Mouse (Mus musculus) hindbrain, embryonic 13.5 days (tissue): ENCODE measurements around the gene Ttc28. TPM values are rescaled to one million over a fixed set of nuclear protein-coding genes. Genes with fewer than 3 reads are reported as not detected.
A peak's percentile ranks its signal among the peaks of the same experiment; 100 is the strongest.

Source experiments
- ATAC-seq: fragments of 200-750 bp; cut with Nextera tagmentation; 2 replicates; pipeline ENCODE4 v1.8.0; 2017; ENCODE audit warnings: moderate TSS enrichment; ENCODE audit not compliant: low FRiP score
- H3K27ac ChIP-seq: fragments of 300-500 bp; sonication (generic); 2 replicates; pipeline ENCODE4 v1.5.1; 2015; ENCODE audit warnings: inconsistent platforms, mild to moderate bottlenecking, moderate library complexity
- H3K27me3 ChIP-seq: fragments of 300-500 bp; sonication (generic); 2 replicates; pipeline ENCODE4 v1.6.1; 2015; ENCODE audit warnings: mild to moderate bottlenecking, inconsistent platforms
- H3K36me3 ChIP-seq: fragments of 300-500 bp; sonication (generic); 2 replicates; pipeline ENCODE4 v1.6.1; 2015; ENCODE audit warnings: mild to moderate bottlenecking, inconsistent platforms
- H3K4me1 ChIP-seq: fragments of 300-500 bp; sonication (generic); replicated peaks from 2 replicates; pipeline ENCODE4 v1.6.1; 2015; ENCODE audit warnings: inconsistent platforms
- H3K4me2 ChIP-seq: fragments of 300-500 bp; sonication (generic); 2 replicates; pipeline ENCODE4 v1.6.1; 2015; ENCODE audit warnings: inconsistent platforms, mild to moderate bottlenecking, moderate library complexity
- H3K4me3 ChIP-seq: fragments of 300-500 bp; sonication (generic); 2 replicates; pipeline ENCODE4 v1.5.1; 2015; ENCODE audit warnings: mild to moderate bottlenecking, inconsistent platforms
- H3K9ac ChIP-seq: fragments of 300-500 bp; sonication (generic); 2 replicates; pipeline ENCODE4 v1.6.1; 2015; ENCODE audit warnings: mild to moderate bottlenecking, inconsistent platforms
- H3K9me3 ChIP-seq: fragments of 300-500 bp; sonication (generic); 2 replicates; pipeline ENCODE4 v1.6.1; 2016; ENCODE audit warnings: inconsistent platforms
- WGBS: fragments of 180-500 bp; shearing (Covaris S2); methylation state at CpG from one replicate; pipeline ENCODE4 v1.1.7; 2015; 5-methylcytosine and 5-hydroxymethylcytosine counted together
- polyA plus RNA-seq: library from polyadenylated mRNA; unstranded; fragments of >200 nt; fragmentation: Nextera tagmentation; extraction: Ambion mirVana; gene quantifications from 2 replicates; pipeline ENCODE4 v1.2.1, GENCODE M21; 2015

The Ttc28 gene
- polyA plus RNA-seq, 1 experiment from 2014 or later: 20.2 TPM

DNA sequence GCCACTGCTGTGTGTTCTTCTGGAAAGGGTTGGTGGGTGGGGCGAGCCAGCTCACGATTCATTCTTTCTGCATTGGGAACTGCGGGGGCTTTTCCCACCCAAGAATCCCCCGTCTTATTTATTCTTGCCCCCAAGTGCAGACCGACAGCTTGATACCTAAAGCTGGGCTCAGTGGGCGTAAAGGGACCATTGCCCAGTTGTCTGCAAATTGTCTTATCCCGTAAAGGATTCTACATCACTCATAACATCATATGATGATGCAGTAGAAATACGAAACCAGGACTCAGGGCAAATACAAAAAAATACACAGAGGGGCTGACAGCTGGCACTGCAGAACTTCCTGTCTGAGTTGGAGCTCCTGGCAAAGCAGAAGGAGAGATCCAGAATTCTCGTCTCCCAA, 336.6 kb downstream of the Ttc28 start:
- Histone ChIP-seq H3K27ac (peak overlapping the region; percentile 81), H3K27me3 (peaks cover 4% of the 10 kb centered on the region; the same call in 1 of the 2 replicates), H3K4me3 (no peak overlapping the region), H3K9ac (0 out of 2 replicates have a peak overlapping the region, but pooled peaks have one; percentile 46), H3K9me3 (no peaks in the 10 kb centered on the region), H3K4me2 (no peak overlapping the region), H3K36me3 (no peaks in the 10 kb centered on the region), H3K4me1 (peaks cover 80% of the 10 kb centered on the region)
- no peak for ATAC-seq
- WGBS: 86% methylated on average over 9 of the region's 9 CpGs

DNA sequence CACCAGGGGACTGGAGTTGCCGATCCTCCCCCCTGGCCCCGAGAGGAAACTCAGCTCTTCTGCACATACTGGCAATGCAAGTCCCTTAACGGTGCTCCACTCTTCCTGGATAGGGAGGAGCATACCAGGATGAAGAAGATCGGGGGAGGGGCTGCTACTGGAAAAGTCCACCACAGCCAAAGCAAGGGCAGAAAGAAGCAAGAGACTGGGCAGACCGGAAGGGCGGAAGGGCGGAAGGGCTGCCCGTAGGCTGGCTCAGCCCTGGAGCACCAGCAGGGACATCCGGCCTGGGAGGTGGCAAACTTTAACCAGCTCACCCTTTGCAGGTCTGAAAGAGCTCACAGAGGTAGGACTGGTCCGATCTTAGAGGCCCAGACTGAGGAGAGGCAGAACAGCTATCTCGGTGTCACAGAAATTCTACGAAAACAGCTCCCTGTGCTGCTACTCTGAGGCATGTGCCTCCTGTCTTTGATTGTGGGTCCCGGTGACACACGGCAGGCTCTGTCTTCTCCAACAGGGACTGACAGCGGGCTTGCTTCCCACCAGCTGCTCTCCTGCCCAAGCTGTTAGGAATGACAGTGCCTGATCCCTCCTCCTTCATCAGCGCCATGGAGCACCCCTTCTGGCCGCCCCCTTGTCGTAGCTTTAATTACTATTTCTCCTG, 338.0 kb downstream of the Ttc28 start:
- Histone ChIP-seq H3K36me3 (no peaks in the 10 kb centered on the region), H3K4me2 (no peak overlapping the region), H3K27me3 (no peaks in the 10 kb centered on the region), H3K4me1 (peaks cover 93% of the 10 kb centered on the region), H3K9me3 (no peaks in the 10 kb centered on the region), H3K9ac (peak overlapping the region; percentile 46), H3K27ac (peak overlapping the region; percentile 81), H3K4me3 (no peak overlapping the region)
- 59% methylated on average over 18 of the region's 18 CpGs for WGBS
- no peak for ATAC-seq

DNA sequence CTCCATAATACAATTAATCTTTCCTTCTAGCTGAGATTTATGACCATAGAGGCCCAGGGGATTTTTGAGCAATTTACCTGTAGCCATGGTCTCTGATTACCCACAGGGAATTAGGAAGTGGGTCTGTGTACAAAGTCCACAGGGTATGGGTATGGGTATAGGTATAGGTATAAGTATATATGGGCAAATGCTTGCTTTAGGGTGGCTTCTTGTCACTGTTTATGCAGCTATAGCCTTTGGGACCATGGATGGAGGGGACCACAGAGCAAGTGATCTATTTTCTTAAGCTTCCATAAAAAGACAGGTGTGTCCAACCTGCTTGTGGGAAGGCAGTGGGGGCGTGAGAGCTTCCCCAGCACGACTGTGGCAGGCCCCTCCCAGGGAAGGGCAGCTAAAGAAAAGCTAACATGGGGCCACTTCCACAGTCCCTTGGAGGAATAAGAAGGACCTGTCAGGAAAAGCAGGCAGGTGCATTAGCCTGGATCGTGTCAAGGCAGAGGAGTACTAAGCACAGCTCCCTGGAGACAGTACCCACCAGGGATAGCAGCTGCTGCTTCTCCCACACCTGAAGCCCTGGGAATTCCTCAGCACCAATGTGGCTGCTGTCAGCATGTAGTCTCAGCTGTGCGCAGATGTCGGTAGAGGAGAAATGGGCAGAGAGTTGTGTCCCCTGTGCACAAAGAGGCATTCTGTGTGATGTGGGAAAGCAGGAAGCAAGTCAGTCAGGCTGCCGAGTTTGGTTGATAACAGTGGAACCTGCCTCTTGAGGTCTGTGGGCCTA, 338.7 kb downstream of the Ttc28 start:
- WGBS: 59% methylated on average over 6 of the region's 6 CpGs
- Histone ChIP-seq H3K9me3 (no peaks in the 10 kb centered on the region), H3K4me1 (peaks cover 92% of the 10 kb centered on the region), H3K27ac (peak overlapping the region; percentile 81), H3K9ac (peak overlapping the region; percentile 46; the same call in 1 of the 2 replicates), H3K36me3 (peaks cover 4% of the 10 kb centered on the region), H3K4me2 (no peak overlapping the region), H3K27me3 (no peaks in the 10 kb centered on the region), H3K4me3 (no peak overlapping the region)
- no peak for ATAC-seq

DNA sequence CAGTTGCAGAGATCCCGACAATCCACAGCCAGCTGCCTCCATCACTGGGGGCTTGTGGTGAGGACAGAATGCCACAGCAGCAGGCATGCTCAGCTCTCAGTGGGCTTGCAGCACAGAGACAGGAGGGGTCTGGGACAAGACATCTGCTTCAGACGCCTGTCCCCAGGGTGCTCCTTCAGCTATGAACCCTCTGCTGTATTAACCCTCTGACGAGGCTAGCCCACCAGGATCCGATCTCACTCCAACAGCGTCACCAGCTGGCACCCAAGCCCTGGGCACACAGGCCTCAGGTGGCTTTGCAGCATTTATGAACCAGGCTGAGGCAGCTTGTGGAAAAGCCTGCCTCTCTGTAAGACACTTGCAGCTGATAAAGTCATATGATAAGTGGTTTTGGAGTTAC, 339.4 kb downstream of the Ttc28 start:
- Histone ChIP-seq H3K4me2 (no peak overlapping the region), H3K9me3 (no peaks in the 10 kb centered on the region), H3K9ac (no peak overlapping the region), H3K4me3 (no peak overlapping the region), H3K4me1 (peaks cover 88% of the 10 kb centered on the region), H3K27ac (peak overlapping the region; percentile 81), H3K27me3 (0 out of 2 replicates have a peak, but pooled peaks cover 5% of the 10 kb centered on the region), H3K36me3 (peaks cover 11% of the 10 kb centered on the region)
- 53% methylated on average over 5 of the region's 5 CpGs for WGBS
- ATAC-seq: no peak

DNA sequence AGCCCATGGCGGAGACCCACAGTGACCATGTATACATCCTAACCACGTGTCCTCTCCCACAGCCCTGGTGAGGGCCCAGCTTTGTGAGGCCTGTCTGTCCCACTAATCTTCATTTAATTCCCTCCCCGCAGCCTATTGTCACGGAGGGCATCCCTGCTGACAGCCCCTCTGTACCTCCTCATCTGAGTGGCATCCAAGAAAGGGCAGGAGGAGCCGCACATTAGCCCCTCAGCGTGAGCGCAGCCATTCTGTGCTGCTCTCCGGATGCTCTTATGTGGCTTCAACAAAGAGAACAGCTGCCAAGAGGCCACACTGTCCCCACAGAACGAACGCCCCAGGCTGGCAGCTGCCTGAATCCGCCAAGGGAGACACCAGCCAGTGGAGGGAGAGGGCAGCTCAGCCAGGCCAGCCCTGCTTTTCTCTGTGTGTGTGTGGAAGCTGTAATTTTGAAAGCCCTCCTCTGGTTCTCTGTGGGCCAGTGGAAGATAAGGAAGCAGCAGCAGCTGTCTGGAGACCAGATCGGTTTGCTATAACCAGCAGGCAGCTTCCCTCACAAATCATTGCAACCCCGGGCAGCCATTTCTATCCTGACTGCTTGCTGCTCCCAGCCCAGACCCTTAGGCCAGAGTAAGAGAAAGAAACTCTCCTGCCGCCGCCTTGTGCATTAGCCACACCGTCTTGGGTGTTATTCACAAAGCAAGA, 341.2 kb downstream of the Ttc28 start:
- H3K27me3 ChIP-seq: 0 out of 2 replicates have a peak, but pooled peaks cover 5% of the 10 kb centered on the region
- peak overlapping the region; percentile 55; the same call in 1 of the 2 replicates for H3K9ac ChIP-seq
- no peak overlapping the region for H3K4me3 ChIP-seq
- H3K4me2 ChIP-seq: no peak overlapping the region
- H3K4me1 ChIP-seq: peaks cover 88% of the 10 kb centered on the region
- no peaks in the 10 kb centered on the region for H3K9me3 ChIP-seq
- WGBS: 11% methylated on average over 16 of the region's 16 CpGs
- peak overlapping the region; percentile 92 for H3K27ac ChIP-seq
- peak; percentile 63 for ATAC-seq
- peaks cover 26% of the 10 kb centered on the region for H3K36me3 ChIP-seq

DNA sequence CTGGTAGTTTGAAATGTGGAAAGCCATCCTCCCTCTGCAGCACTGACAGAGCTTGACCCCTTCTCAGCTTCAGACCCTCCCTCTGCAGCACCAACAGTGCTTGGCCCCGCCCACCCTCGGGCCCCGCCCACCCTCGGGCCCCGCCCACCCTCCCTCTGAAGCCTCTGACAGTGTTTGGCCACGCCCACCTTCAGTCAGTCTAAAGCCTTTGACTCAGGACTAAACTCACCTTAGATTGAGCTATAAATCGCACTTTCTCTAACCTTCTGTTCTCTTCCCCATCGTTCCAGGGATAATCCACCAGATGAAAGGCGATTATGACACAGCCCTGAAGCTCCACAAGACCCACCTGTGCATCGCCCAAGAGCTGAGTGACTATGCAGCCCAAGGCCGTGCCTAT, 343.2 kb downstream of the Ttc28 start:
- no peak for ATAC-seq
- 0 out of 2 replicates have a peak, but pooled peaks cover 5% of the 10 kb centered on the region for H3K27me3 ChIP-seq
- no peak overlapping the region for H3K4me3 ChIP-seq
- H3K36me3 ChIP-seq: peaks cover 39% of the 10 kb centered on the region
- H3K4me2 ChIP-seq: no peak overlapping the region
- H3K4me1 ChIP-seq: peaks cover 87% of the 10 kb centered on the region
- no peak overlapping the region for H3K9ac ChIP-seq
- no peak overlapping the region for H3K27ac ChIP-seq
- WGBS: 43% methylated on average over 11 of the region's 11 CpGs
- H3K9me3 ChIP-seq: no peaks in the 10 kb centered on the region

GRCm38 (mm10) chr5:111225306-111225705, 345.7 kb downstream of the Ttc28 start:
- Histone ChIP-seq H3K4me1 (peaks cover 87% of the 10 kb centered on the region), H3K36me3 (peaks cover 48% of the 10 kb centered on the region), H3K9me3 (no peaks in the 10 kb centered on the region), H3K9ac (no peak overlapping the region), H3K4me3 (no peak overlapping the region), H3K27me3 (0 out of 2 replicates have a peak, but pooled peaks cover 5% of the 10 kb centered on the region), H3K4me2 (no peak overlapping the region), H3K27ac (peak overlapping the region; percentile 79)
- no peak for ATAC-seq
- WGBS: 64% methylated on average over 11 of the region's 11 CpGs

DNA sequence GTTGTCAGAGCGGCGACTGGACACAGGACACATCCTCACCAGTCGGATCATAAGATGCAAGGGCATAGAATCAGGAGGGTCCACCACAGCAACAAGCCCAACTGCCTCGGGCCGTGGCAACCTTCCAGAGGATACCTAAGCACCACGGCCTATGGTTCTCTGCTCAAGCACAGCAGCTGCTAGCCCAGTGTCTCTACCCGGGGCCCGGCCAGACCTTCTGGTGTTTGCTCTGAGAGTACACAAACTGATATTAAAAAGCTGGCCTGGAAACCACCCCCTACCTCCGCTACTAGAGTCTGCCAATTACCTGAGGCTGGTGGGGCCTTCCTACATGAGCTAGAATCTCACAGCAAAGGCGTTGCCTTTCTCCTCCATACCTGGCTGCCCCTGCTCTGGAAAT, 346.9 kb downstream of the Ttc28 start:
- no peak overlapping the region for H3K4me3 ChIP-seq
- peaks cover 52% of the 10 kb centered on the region for H3K36me3 ChIP-seq
- H3K4me1 ChIP-seq: peaks cover 86% of the 10 kb centered on the region
- H3K9ac ChIP-seq: no peak overlapping the region
- ATAC-seq: no peak
- H3K27ac ChIP-seq: peak overlapping the region; percentile 74
- 85% methylated on average over 10 of the region's 10 CpGs for WGBS
- 0 out of 2 replicates have a peak, but pooled peaks cover 5% of the 10 kb centered on the region for H3K27me3 ChIP-seq
- no peaks in the 10 kb centered on the region for H3K9me3 ChIP-seq
- no peak overlapping the region for H3K4me2 ChIP-seq

DNA sequence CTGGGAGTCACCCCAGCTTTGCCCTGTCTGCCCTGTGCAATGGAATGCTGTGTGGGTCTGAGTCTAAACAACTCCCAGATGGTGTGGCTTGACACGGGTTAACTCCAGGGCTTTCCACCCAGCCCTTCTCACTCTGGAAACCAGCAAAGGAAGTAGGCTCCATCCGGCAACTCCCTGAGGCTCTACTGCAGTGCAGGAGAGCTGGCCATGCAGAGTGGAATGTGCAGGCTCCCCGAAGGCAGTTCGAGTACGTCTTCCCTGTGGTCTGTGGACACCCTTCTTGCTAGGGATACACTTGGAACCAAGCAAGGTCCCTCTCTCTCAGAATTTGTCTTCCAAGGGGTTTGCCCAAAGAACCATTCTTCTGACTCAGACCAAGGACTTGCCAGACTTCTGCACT, 348.2 kb downstream of the Ttc28 start:
- Histone ChIP-seq H3K4me3 (no peak overlapping the region), H3K4me2 (no peak overlapping the region), H3K9me3 (no peaks in the 10 kb centered on the region), H3K9ac (0 out of 2 replicates have a peak overlapping the region, but pooled peaks have one; percentile 46), H3K4me1 (peaks cover 90% of the 10 kb centered on the region), H3K27ac (peak overlapping the region; percentile 74), H3K36me3 (peaks cover 64% of the 10 kb centered on the region), H3K27me3 (0 out of 2 replicates have a peak, but pooled peaks cover 5% of the 10 kb centered on the region)
- no peak for ATAC-seq
- 54% methylated on average over 5 of the region's 5 CpGs for WGBS

DNA sequence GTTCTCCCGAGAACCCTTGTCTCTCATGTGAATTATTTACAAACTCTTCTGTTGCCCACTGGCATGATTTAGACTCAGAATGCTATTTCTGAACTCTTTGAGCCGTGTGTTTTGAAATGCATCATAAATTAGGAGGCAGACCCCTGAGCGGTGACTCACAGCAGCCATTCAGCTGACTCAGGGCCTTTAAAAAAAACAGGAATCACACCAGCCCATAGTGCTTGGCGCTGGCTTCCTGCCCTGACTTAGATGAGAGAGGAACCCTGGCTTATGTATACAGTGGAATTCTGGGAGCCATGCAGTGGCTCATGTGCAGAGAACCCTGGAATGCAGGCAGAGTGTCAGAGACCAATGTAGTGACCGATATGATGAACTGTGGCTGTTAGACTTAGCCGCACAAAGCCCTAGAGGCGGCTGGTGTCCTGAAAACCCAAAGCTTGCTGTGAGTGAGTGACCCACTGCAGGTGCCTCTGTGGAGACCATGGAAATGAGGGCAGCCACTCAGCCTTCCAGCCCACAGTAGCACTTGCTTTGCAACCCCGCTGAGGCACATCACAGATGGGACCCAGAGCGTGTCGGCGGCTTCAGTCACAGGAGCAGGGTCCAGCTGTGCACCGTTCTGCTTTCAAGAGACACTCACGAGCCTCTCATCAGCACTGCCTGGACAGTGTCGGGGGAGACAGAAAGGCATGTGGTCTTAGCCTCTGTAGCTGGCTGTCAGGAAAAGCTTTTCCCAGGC, 348.9 kb downstream of the Ttc28 start:
- Histone ChIP-seq H3K27ac (peak overlapping the region; percentile 74), H3K4me2 (no peak overlapping the region), H3K4me1 (peaks cover 94% of the 10 kb centered on the region), H3K9me3 (no peaks in the 10 kb centered on the region), H3K9ac (peak overlapping the region; percentile 21; the same call in 1 of the 2 replicates), H3K36me3 (peaks cover 65% of the 10 kb centered on the region), H3K4me3 (no peak overlapping the region), H3K27me3 (0 out of 2 replicates have a peak, but pooled peaks cover 5% of the 10 kb centered on the region)
- WGBS: 23% methylated on average over 14 of the region's 14 CpGs
- ATAC-seq: no peak

DNA sequence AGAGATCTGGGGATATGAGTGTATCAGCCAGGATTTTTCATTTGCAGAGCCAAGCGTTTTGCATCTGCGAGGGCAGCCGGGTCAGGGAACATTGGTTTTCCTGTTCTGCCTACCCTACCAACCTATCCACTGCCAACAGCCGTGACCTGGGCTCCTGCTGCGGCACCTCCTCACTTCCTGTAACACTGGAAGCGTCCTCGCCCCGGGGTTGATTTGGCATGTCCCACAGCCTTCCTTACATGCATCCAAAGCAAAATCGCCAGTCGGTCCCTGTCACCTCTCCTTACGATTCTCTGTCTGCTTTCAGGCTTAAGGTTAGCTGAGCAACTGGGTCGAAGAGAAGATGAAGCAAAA, 349.4 kb downstream of the Ttc28 start:
- 55% methylated on average over 12 of the region's 12 CpGs for WGBS
- Histone ChIP-seq H3K27ac (peak overlapping the region; percentile 74), H3K27me3 (no peaks in the 10 kb centered on the region), H3K4me3 (no peak overlapping the region), H3K9me3 (no peaks in the 10 kb centered on the region), H3K4me2 (no peak overlapping the region), H3K9ac (peak overlapping the region; percentile 21; the same call in 1 of the 2 replicates), H3K36me3 (peaks cover 62% of the 10 kb centered on the region), H3K4me1 (peaks cover 92% of the 10 kb centered on the region)
- ATAC-seq: no peak
